Mouse (Mus musculus) erythroblast, embryonic 14.5 days (primary cell): ENCODE results near the gene Bach2. TPM values are rescaled to one million over a fixed set of nuclear protein-coding genes. Genes with fewer than 3 reads are reported as not detected.

Experiments used
- H3K27me3 ChIP-seq: 2 replicates; pipeline ENCODE4 v1.6.1; 2012; ENCODE audit warnings: inconsistent platforms; ENCODE audit not compliant: control insufficient read depth
- H3K36me3 ChIP-seq: 2 replicates; pipeline ENCODE4 v1.6.1; 2012; ENCODE audit warnings: mild to moderate bottlenecking, inconsistent platforms; ENCODE audit not compliant: control insufficient read depth
- H3K4me1 ChIP-seq: 2 replicates; pipeline ENCODE4 v1.6.1; 2012; ENCODE audit warnings: inconsistent platforms; ENCODE audit not compliant: control insufficient read depth
- H3K4me3 ChIP-seq: replicated peaks from 2 replicates; pipeline ENCODE3; 2012; ENCODE audit warnings: moderate library complexity, mild to moderate bottlenecking, inconsistent platforms
- H3K9me3 ChIP-seq: 2 replicates; pipeline ENCODE4 v1.6.1; 2012; ENCODE audit warnings: low read length, inconsistent platforms, mixed read lengths; ENCODE audit not compliant: control insufficient read depth
- GATA1 ChIP-seq: IDR thresholded peaks from 2 replicates; pipeline ENCODE4 v1.6.1; 2012; ENCODE audit warnings: low read length, inconsistent platforms, mixed read lengths
- TAL1 ChIP-seq: IDR thresholded peaks from 3 replicates; pipeline ENCODE4 v1.6.1; 2012; ENCODE audit warnings: low read length, inconsistent platforms, mixed read lengths
- polyA plus RNA-seq: library from polyadenylated mRNA; stranded (reverse); fragments of >175 nt; gene quantifications from 2 replicates; pipeline ENCODE4 v1.2.3, GENCODE M21; 2012

Bach2 gene
- polyA plus RNA-seq, 1 experiment = 0.02 TPM

DNA sequence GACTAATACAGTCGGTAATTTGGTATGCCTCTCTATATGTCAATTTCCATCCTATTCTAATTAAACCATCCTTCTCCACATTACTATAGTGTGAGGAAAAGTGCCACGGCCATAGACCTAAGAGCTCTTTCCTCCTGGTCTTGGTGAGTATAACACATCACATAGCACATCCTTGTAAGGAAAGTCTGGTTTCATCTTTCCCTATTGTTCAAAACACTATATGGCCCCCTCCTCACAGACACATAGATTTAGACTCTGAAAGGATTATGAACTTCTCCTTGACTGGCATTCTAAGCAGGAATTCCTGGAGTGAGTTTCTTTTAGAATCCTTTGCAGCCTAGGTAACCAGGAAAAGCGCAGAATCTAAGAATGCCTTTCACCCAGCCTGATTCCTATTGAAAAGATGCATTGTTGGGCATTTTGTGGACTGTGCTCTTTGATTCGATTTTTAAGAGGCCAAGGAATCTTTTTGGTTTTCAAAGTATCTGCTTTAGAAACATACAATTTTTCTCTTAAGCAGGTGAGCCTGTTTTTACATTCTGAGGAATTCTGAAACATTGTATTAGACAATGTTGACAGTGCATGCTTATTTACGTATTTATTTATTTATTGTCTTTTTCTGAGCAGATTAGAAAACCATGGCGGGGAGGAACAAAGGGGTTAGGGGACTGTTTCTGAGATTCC lies 239.5 kb downstream of the Bach2 start:
- H3K9me3 ChIP-seq = no peaks in the 10 kb centered on the region
- H3K36me3 ChIP-seq = no peaks in the 10 kb centered on the region
- no peaks in the 10 kb centered on the region for H3K4me1 ChIP-seq
- TF ChIP-seq TAL1 (no peak), GATA1 (no peak)
- no peak overlapping the region for H3K4me3 ChIP-seq
- H3K27me3 ChIP-seq = no peaks in the 10 kb centered on the region

- no peaks in the 10 kb centered on the region for H3K27me3 ChIP-seq
- H3K36me3 ChIP-seq = no peaks in the 10 kb centered on the region
- no peak overlapping the region for H3K4me3 ChIP-seq
- no peaks in the 10 kb centered on the region for H3K9me3 ChIP-seq
- TF ChIP-seq GATA1 = no peak
- no peak for TF ChIP-seq TAL1
- H3K4me1 ChIP-seq = no peaks in the 10 kb centered on the region
Observed at GRCm38 (mm10) chr4:32479231-32479630, 240.6 kb downstream of the Bach2 start.

DNA sequence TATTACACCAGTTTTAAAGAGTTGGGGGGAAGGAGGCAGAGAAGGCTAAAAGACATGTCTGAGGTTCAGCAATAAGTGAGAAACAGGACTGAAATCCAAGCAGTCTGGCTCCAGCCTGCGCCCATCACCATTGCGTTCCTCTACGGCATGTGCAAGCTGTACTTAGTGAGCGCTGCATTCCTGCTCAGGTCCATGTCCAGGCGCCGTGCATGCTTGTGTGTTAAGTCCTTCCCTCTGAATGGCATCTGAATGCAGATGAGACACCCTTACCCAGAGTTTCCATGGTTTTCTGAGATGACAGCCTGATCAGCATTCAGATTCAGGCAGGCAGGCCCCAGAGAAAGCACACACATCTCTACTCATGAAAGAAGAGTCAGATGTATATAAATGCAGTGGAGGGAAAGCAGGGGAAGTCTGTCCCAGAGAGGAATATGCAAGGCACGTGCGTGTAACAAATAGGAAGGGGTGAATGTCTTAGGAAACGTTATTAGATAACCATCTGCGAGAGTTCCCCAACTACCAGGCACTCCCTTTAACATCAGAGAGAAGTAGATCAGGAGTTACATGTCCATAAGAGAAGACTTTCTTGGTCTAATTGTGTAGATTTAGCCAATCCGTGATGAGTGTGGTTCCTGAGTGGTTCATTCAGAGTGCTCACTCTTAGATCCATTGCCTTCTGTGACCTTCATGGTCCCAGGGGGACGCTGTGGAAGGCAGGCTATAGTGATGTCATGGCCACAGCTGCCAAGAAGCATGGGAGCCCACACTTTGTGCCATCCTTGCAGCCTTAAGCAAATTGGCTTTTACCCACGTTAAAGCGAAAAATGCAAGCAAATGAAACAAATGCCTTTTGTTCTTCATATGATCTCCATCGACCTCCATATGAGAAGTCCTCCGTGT lies 241.4 kb downstream of the Bach2 start:
- H3K36me3 ChIP-seq = no peaks in the 10 kb centered on the region
- TF ChIP-seq GATA1 (no peak), TAL1 (no peak)
- no peak overlapping the region for H3K4me3 ChIP-seq
- no peaks in the 10 kb centered on the region for H3K9me3 ChIP-seq
- H3K27me3 ChIP-seq = no peaks in the 10 kb centered on the region
- H3K4me1 ChIP-seq = no peaks in the 10 kb centered on the region

- Histone ChIP-seq H3K27me3 (no peaks in the 10 kb centered on the region), H3K4me1 (no peaks in the 10 kb centered on the region), H3K36me3 (no peaks in the 10 kb centered on the region), H3K9me3 (no peaks in the 10 kb centered on the region), H3K4me3 (no peak overlapping the region)
- TF ChIP-seq GATA1 = no peak
- TF ChIP-seq TAL1 = no peak
Observed at GRCm38 (mm10) chr4:32481366-32482055, 242.9 kb downstream of the Bach2 start.

DNA sequence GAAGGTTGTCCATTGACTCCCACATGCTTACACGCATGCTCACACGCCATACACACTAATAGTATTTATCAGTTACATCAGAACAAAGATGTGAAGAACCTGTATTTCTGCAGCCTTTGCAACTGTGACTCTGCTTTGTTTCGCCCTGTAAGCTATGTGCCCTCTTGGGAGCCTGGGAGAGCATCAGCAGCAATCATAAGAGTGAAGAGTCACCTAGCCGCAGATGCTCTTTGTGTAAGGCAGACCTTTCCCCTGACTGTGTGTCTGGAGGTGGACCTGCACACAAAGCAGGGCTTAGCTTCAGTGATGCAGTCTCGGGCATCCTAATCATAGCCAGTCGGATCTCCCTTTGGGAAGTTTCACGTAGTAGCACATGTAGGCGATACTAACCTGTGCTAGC lies 243.5 kb downstream of the Bach2 start:
- H3K4me1 ChIP-seq = no peaks in the 10 kb centered on the region
- no peaks in the 10 kb centered on the region for H3K9me3 ChIP-seq
- TF ChIP-seq GATA1 = no peak
- TF ChIP-seq TAL1 = no peak
- H3K27me3 ChIP-seq = no peaks in the 10 kb centered on the region
- no peaks in the 10 kb centered on the region for H3K36me3 ChIP-seq
- no peak overlapping the region for H3K4me3 ChIP-seq

DNA sequence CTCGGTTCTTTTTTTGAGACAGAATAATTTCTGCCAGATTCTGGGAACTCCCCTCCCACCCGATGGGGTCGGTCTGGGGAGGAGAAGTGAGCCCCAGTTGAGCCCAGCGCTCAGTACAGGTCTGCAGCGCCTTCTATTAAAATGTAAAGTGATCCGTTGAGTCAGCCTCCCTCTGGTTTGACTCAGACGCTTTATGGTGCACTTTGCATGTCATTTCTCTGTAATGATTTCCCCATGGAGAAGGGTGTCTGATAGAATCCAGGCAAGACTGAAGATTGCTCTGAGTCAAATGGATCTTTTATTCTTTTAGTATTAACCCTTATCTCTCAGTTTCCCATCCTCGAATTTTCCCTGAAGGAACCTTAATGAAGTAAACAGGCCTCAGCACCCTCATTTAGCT lies 244.3 kb downstream of the Bach2 start:
- TF ChIP-seq GATA1 = no peak
- no peak for TF ChIP-seq TAL1
- no peaks in the 10 kb centered on the region for H3K27me3 ChIP-seq

DNA sequence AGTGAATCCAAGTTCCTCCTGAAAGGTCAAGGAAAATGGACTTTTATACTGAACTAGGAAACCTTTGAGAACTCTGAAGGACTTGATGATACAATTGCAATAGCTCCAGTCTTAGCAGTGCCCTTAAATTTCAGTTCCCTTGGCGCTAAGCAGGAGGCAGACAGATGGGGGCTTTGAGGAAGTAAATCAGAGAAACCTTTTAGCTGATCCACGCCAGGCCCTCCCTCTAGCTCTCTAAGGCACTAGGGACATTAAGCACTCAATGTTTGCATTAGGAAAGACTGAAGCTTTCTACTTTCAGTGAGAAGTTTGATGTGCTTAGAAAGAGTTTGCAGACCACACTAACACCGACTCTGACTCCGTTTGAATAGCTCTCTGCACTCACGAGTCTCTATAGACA lies 247.2 kb downstream of the Bach2 start:
- H3K4me3 ChIP-seq = no peak overlapping the region
- H3K36me3 ChIP-seq = no peaks in the 10 kb centered on the region
- no peaks in the 10 kb centered on the region for H3K27me3 ChIP-seq
- H3K9me3 ChIP-seq = no peaks in the 10 kb centered on the region
- H3K4me1 ChIP-seq = no peaks in the 10 kb centered on the region
- no peak for TF ChIP-seq TAL1
- TF ChIP-seq GATA1 = no peak

More for the DNA sequence above, 244.3 kb downstream of the Bach2 start:
- Histone ChIP-seq H3K9me3 (no peaks in the 10 kb centered on the region), H3K4me1 (no peaks in the 10 kb centered on the region), H3K4me3 (no peak overlapping the region), H3K36me3 (no peaks in the 10 kb centered on the region)

GRCm38 (mm10) chr4:32486654-32487398 lies 248.2 kb downstream of the Bach2 start:
- Histone ChIP-seq H3K4me3 (no peak overlapping the region), H3K36me3 (no peaks in the 10 kb centered on the region), H3K9me3 (no peaks in the 10 kb centered on the region), H3K4me1 (no peaks in the 10 kb centered on the region), H3K27me3 (no peaks in the 10 kb centered on the region)
- TF ChIP-seq TAL1 = no peak
- TF ChIP-seq GATA1 = no peak

GRCm38 (mm10) chr4:32489186-32489585 lies 250.6 kb downstream of the Bach2 start:
- no peaks in the 10 kb centered on the region; the same call in 1 of the 2 replicates for H3K4me1 ChIP-seq

More at GRCm38 (mm10) chr4:32489186-32489585, 250.6 kb downstream of the Bach2 start:
- no peaks in the 10 kb centered on the region for H3K36me3 ChIP-seq
- no peak for TF ChIP-seq GATA1
- no peak for TF ChIP-seq TAL1
- H3K27me3 ChIP-seq = no peaks in the 10 kb centered on the region
- no peaks in the 10 kb centered on the region for H3K9me3 ChIP-seq
- H3K4me3 ChIP-seq = no peak overlapping the region
